Mouse (Mus musculus) limb, embryonic 13.5 days (tissue): ENCODE measurements at regions not wholly inside any gene's neighbourhood (a gene's known extent, or its start where the extent isn't known, plus 50 kb on each side); places are given as distances from the start of the nearest gene placed in this dataset.

Experiments
- ATAC-seq: fragments of 200-750 bp; cut with Nextera tagmentation; 2 replicates; pipeline ENCODE4 v1.8.0; 2017; ENCODE audit warnings: low read depth, moderate number of reproducible peaks, moderate TSS enrichment; ENCODE audit not compliant: low FRiP score
- H3K27ac ChIP-seq: fragments of 300-500 bp; sonication (generic); 2 replicates; pipeline ENCODE4 v1.5.1; 2015; ENCODE audit warnings: inconsistent platforms, mild to moderate bottlenecking, moderate library complexity
- H3K27me3 ChIP-seq: fragments of 300-500 bp; sonication (generic); 2 replicates; pipeline ENCODE4 v1.6.1; 2015; ENCODE audit warnings: mild to moderate bottlenecking, inconsistent platforms
- H3K36me3 ChIP-seq: fragments of 300-500 bp; sonication (generic); 2 replicates; pipeline ENCODE4 v1.6.1; 2015; ENCODE audit warnings: inconsistent platforms, mild to moderate bottlenecking, moderate library complexity
- H3K4me1 ChIP-seq: fragments of 300-500 bp; sonication (generic); 2 replicates; pipeline ENCODE4 v1.6.1; 2015; ENCODE audit warnings: inconsistent platforms
- H3K4me2 ChIP-seq: fragments of 300-500 bp; sonication (generic); replicated peaks from 2 replicates; pipeline ENCODE4 v1.6.1; 2015; ENCODE audit warnings: inconsistent platforms, mild to moderate bottlenecking, moderate library complexity
- H3K4me3 ChIP-seq: fragments of 300-500 bp; sonication (generic); 2 replicates; pipeline ENCODE4 v1.5.1; 2015; ENCODE audit warnings: moderate library complexity, mild to moderate bottlenecking, inconsistent platforms
- H3K9ac ChIP-seq: fragments of 300-500 bp; sonication (generic); 2 replicates; pipeline ENCODE4 v1.6.1; 2015; ENCODE audit warnings: mild to moderate bottlenecking, inconsistent platforms
- H3K9me3 ChIP-seq: fragments of 300-500 bp; sonication (generic); 2 replicates; pipeline ENCODE4 v1.6.1; 2016; ENCODE audit warnings: inconsistent platforms
- WGBS: fragments of 180-500 bp; shearing (Covaris S2); methylation state at CpG from one replicate; pipeline ENCODE4 v1.1.7; 2015; 5-methylcytosine and 5-hydroxymethylcytosine counted together

- Histone ChIP-seq H3K36me3 (no peaks in the 10 kb centered on the region), H3K4me1 (peaks cover 28% of the 10 kb centered on the region), H3K9ac (no peak overlapping the region), H3K27ac (no peak overlapping the region), H3K4me2 (no peak overlapping the region), H3K4me3 (no peak overlapping the region), H3K27me3 (no peaks in the 10 kb centered on the region), H3K9me3 (no peaks in the 10 kb centered on the region)
- 21% methylated on average over 6 of the region's 6 CpGs for WGBS
- no peak for ATAC-seq
Measured at GRCm38 (mm10) chr4:105282681-105283462, 125.7 kb downstream of the Plpp3 start.

GRCm38 (mm10) chr4:105285431-105286013 is 128.4 kb downstream of the Plpp3 start:
- no peaks in the 10 kb centered on the region for H3K36me3 ChIP-seq
- H3K27me3 ChIP-seq = no peaks in the 10 kb centered on the region
- no peak overlapping the region for H3K4me2 ChIP-seq
- ATAC-seq = no peak
- H3K4me3 ChIP-seq = no peak overlapping the region
- H3K9ac ChIP-seq = no peak overlapping the region
- WGBS = 95% methylated on average over 5 of the region's 5 CpGs
- no peaks in the 10 kb centered on the region for H3K9me3 ChIP-seq
- H3K4me1 ChIP-seq = peaks cover 25% of the 10 kb centered on the region
- H3K27ac ChIP-seq = no peak overlapping the region

GRCm38 (mm10) chr4:105286299-105286698 is 129.2 kb downstream of the Plpp3 start:
- H3K4me3 ChIP-seq = no peak overlapping the region
- H3K9ac ChIP-seq = no peak overlapping the region
- peaks cover 28% of the 10 kb centered on the region for H3K4me1 ChIP-seq
- no peak overlapping the region for H3K4me2 ChIP-seq
- no peak for ATAC-seq
- no peaks in the 10 kb centered on the region for H3K27me3 ChIP-seq
- H3K27ac ChIP-seq = no peak overlapping the region
- WGBS = 83% methylated on average over 6 of the region's 6 CpGs
- H3K36me3 ChIP-seq = no peaks in the 10 kb centered on the region
- H3K9me3 ChIP-seq = no peaks in the 10 kb centered on the region

GRCm38 (mm10) chr4:105286809-105287208 is 129.7 kb downstream of the Plpp3 start:
- H3K9ac ChIP-seq = no peak overlapping the region
- WGBS = 83% methylated on average over 10 of the region's 10 CpGs
- H3K27ac ChIP-seq = no peak overlapping the region
- H3K36me3 ChIP-seq = no peaks in the 10 kb centered on the region
- no peaks in the 10 kb centered on the region for H3K27me3 ChIP-seq
- H3K4me1 ChIP-seq = peaks cover 28% of the 10 kb centered on the region
- no peak overlapping the region for H3K4me3 ChIP-seq
- H3K9me3 ChIP-seq = no peaks in the 10 kb centered on the region
- no peak for ATAC-seq
- no peak overlapping the region for H3K4me2 ChIP-seq

GRCm38 (mm10) chr4:105287419-105287818 is 130.3 kb downstream of the Plpp3 start:
- 62% methylated on average over 7 of the region's 7 CpGs for whole genome bisulfite sequencing
- Histone ChIP-seq H3K36me3 (no peaks in the 10 kb centered on the region), H3K4me1 (peaks cover 25% of the 10 kb centered on the region), H3K4me3 (no peak overlapping the region), H3K9ac (no peak overlapping the region), H3K27ac (no peak overlapping the region), H3K27me3 (no peaks in the 10 kb centered on the region), H3K4me2 (no peak overlapping the region), H3K9me3 (no peaks in the 10 kb centered on the region)
- no peak for ATAC-seq

GRCm38 (mm10) chr4:105289635-105290034 is 132.5 kb downstream of the Plpp3 start:
- Histone ChIP-seq H3K27me3 (no peaks in the 10 kb centered on the region), H3K36me3 (no peaks in the 10 kb centered on the region), H3K4me2 (no peak overlapping the region), H3K9ac (no peak overlapping the region), H3K9me3 (no peaks in the 10 kb centered on the region), H3K4me1 (peaks cover 16% of the 10 kb centered on the region), H3K27ac (no peak overlapping the region), H3K4me3 (no peak overlapping the region)
- ATAC-seq = no peak
- 57% methylated on average over 4 of the region's 4 CpGs for WGBS

- Histone ChIP-seq H3K27me3 (no peaks in the 10 kb centered on the region), H3K4me3 (no peak overlapping the region), H3K4me1 (peaks cover 16% of the 10 kb centered on the region), H3K9me3 (no peaks in the 10 kb centered on the region), H3K4me2 (no peak overlapping the region), H3K9ac (no peak overlapping the region), H3K36me3 (no peaks in the 10 kb centered on the region), H3K27ac (0 out of 2 replicates have a peak overlapping the region, but pooled peaks have one; percentile 33)
- 23% methylated on average over 11 of the region's 11 CpGs for WGBS
- ATAC-seq = peak; percentile 32; the same call in 1 of the 2 replicates
Measured at GRCm38 (mm10) chr4:105290847-105291475, 133.8 kb downstream of the Plpp3 start.

GRCm38 (mm10) chr4:105291503-105291902 is 134.4 kb downstream of the Plpp3 start:
- no peak for ATAC-seq
- WGBS = 3% methylated on average over 1 of the region's 1 CpGs

GRCm38 (mm10) chr4:105299358-105299757 is 142.2 kb downstream of the Plpp3 start:
- WGBS = 90% methylated on average over 6 of the region's 6 CpGs
- H3K4me2 ChIP-seq = no peak overlapping the region
- no peak overlapping the region for H3K9ac ChIP-seq
- H3K4me1 ChIP-seq = 0 out of 2 replicates have a peak, but pooled peaks cover 3% of the 10 kb centered on the region
- H3K36me3 ChIP-seq = no peaks in the 10 kb centered on the region
- H3K27me3 ChIP-seq = no peaks in the 10 kb centered on the region
- no peak overlapping the region for H3K27ac ChIP-seq
- peaks cover 5% of the 10 kb centered on the region; the same call in 1 of the 2 replicates for H3K9me3 ChIP-seq
- no peak for ATAC-seq
- no peak overlapping the region for H3K4me3 ChIP-seq

More at GRCm38 (mm10) chr4:105291503-105291902, 134.4 kb downstream of the Plpp3 start:
- Histone ChIP-seq H3K9me3 (no peaks in the 10 kb centered on the region), H3K4me1 (peaks cover 16% of the 10 kb centered on the region), H3K27me3 (no peaks in the 10 kb centered on the region), H3K27ac (peak overlapping the region; percentile 33; the same call in 1 of the 2 replicates), H3K4me2 (no peak overlapping the region), H3K4me3 (no peak overlapping the region), H3K36me3 (no peaks in the 10 kb centered on the region), H3K9ac (no peak overlapping the region)

- WGBS = 79% methylated on average over 1 of the region's 1 CpGs
- Histone ChIP-seq H3K9ac (no peak overlapping the region), H3K4me1 (0 out of 2 replicates have a peak, but pooled peaks cover 4% of the 10 kb centered on the region), H3K9me3 (peaks cover 5% of the 10 kb centered on the region; the same call in 1 of the 2 replicates), H3K27me3 (no peaks in the 10 kb centered on the region), H3K27ac (no peak overlapping the region), H3K4me3 (no peak overlapping the region), H3K36me3 (no peaks in the 10 kb centered on the region), H3K4me2 (no peak overlapping the region)
- no peak for ATAC-seq
Measured at GRCm38 (mm10) chr4:105301547-105301946, 144.4 kb downstream of the Plpp3 start.

- H3K4me3 ChIP-seq = no peak overlapping the region
- H3K4me2 ChIP-seq = no peak overlapping the region
- H3K27ac ChIP-seq = no peak overlapping the region
- H3K9me3 ChIP-seq = peaks cover 5% of the 10 kb centered on the region; the same call in 1 of the 2 replicates
- no peak for ATAC-seq
- no peak overlapping the region for H3K9ac ChIP-seq
- no peaks in the 10 kb centered on the region for H3K36me3 ChIP-seq
- no peaks in the 10 kb centered on the region for H3K27me3 ChIP-seq
- H3K4me1 ChIP-seq = peaks cover 20% of the 10 kb centered on the region
- WGBS = 30% methylated on average over 2 of the region's 2 CpGs
Measured at GRCm38 (mm10) chr4:105304166-105304565, 147.0 kb downstream of the Plpp3 start.

- peaks cover 5% of the 10 kb centered on the region; the same call in 1 of the 2 replicates for H3K9me3 ChIP-seq
- 71% methylated on average over 6 of the region's 6 CpGs for WGBS
- no peaks in the 10 kb centered on the region for H3K36me3 ChIP-seq
- no peak overlapping the region for H3K27ac ChIP-seq
- H3K4me3 ChIP-seq = no peak overlapping the region
- no peak overlapping the region for H3K9ac ChIP-seq
- H3K4me2 ChIP-seq = no peak overlapping the region
- H3K4me1 ChIP-seq = peaks cover 20% of the 10 kb centered on the region
- no peaks in the 10 kb centered on the region for H3K27me3 ChIP-seq
- ATAC-seq = no peak
Measured at GRCm38 (mm10) chr4:105305931-105306330, 148.8 kb downstream of the Plpp3 start.
